Mouse (Mus musculus): ENCODE data around the gene Cyp2s1.

- TF ChIP-seq POLR2A (IDR thresholded peaks at IDR 0.05; ENCODE audit: control insufficient read depth, extremely low read depth, insufficient read depth, low read length, poor library complexity) (no peak), CTCF (IDR thresholded peaks at IDR 0.05; ENCODE audit: borderline replicate concordance, control insufficient read depth, extremely low read depth, insufficient read depth, low read length, poor library complexity) (no peak)
Observed at GRCm38 (mm10) chr7:25812195-25812594, 4.5 kb downstream of the Cyp2s1 start.

All from thymus, adult 2 months (tissue).